Mouse (Mus musculus) liver, postnatal 0 days (tissue): Measurements from ENCODE around the gene Dlg2. TPM values are rescaled to one million over a fixed set of nuclear protein-coding genes. Genes with fewer than 3 reads are reported as not detected.

Experiments
- ATAC-seq: fragments of 200-750 bp; cut with Nextera tagmentation; 2 replicates; pipeline ENCODE4 v1.8.0; 2017; ENCODE audit warnings: mild to moderate bottlenecking, moderate library complexity
- DNase-seq: peaks from one replicate; pipeline ENCODE4 v3.0.0-alpha.2; 2016
- H3K27ac ChIP-seq: fragments of 300-500 bp; sonication (generic); 2 replicates; pipeline ENCODE4 v1.5.1; 2014; ENCODE audit warnings: antibody characterized with exemption, moderate library complexity, mild to moderate bottlenecking, low read depth
- H3K27me3 ChIP-seq: fragments of 300-500 bp; sonication (generic); 2 replicates; pipeline ENCODE4 v1.6.1; 2014; ENCODE audit warnings: low read length, control low read depth, mixed read lengths; ENCODE audit not compliant: insufficient read depth
- H3K36me3 ChIP-seq: fragments of 300-500 bp; sonication (generic); replicated peaks from 2 replicates; pipeline ENCODE4 v1.6.1; 2014; ENCODE audit warnings: mild to moderate bottlenecking, control low read depth, low read length, moderate library complexity, mixed read lengths; ENCODE audit not compliant: insufficient read depth
- H3K4me1 ChIP-seq: fragments of 300-500 bp; sonication (generic); 2 replicates; pipeline ENCODE4 v1.6.1; 2014; ENCODE audit warnings: antibody characterized with exemption, mild to moderate bottlenecking, control low read depth; ENCODE audit not compliant: insufficient read depth
- H3K4me2 ChIP-seq: fragments of 300-500 bp; sonication (generic); 2 replicates; pipeline ENCODE4 v1.6.1; 2014; ENCODE audit warnings: low read depth, mild to moderate bottlenecking, low read length, moderate library complexity, mixed read lengths
- H3K4me3 ChIP-seq: fragments of 300-500 bp; sonication (generic); 2 replicates; pipeline ENCODE4 v1.5.1; 2014; ENCODE audit warnings: low read depth, low read length
- H3K9ac ChIP-seq: fragments of 300-500 bp; sonication (generic); replicated peaks from 2 replicates; pipeline ENCODE4 v1.6.1; 2014; ENCODE audit warnings: mild to moderate bottlenecking, moderate library complexity
- H3K9me3 ChIP-seq: fragments of 300-500 bp; sonication (generic); 2 replicates; pipeline ENCODE4 v1.6.1; 2016; ENCODE audit warnings: mild to moderate bottlenecking, control low read depth, low read length, mixed read lengths
- CTCF ChIP-seq: sonication (generic); IDR thresholded peaks from 2 replicates; pipeline ENCODE4 v1.5.1; 2016; ENCODE audit warnings: antibody characterized with exemption, low read depth
- EP300 ChIP-seq: IDR thresholded peaks from 2 replicates; pipeline ENCODE4 v1.6.1; 2016; ENCODE audit warnings: antibody characterized with exemption, low read depth, mild to moderate bottlenecking
- WGBS: fragments of 180-500 bp; shearing (Covaris S2); extraction: QIAGEN DNeasy Blood & Tissue Kit; methylation state at CpG from one replicate; pipeline ENCODE4 v1.1.7; 2014; ENCODE audit not compliant: insufficient replicate concordance; 5-methylcytosine and 5-hydroxymethylcytosine counted together
- polyA plus RNA-seq: library from polyadenylated mRNA; unstranded; fragments of >200 nt; fragmentation: Nextera tagmentation; extraction: Ambion mirVana; gene quantifications from 2 replicates; pipeline ENCODE4 v1.2.1, GENCODE M21; 2015

Gene Dlg2
- polyA plus RNA-seq, 1 experiment from 2014 or later, result 0.41 TPM

GRCm38 (mm10) chr7:91389272-91389671 is 912.8 kb downstream of the Dlg2 start:
- no peak overlapping the region for H3K9ac ChIP-seq
- no peaks in the 10 kb centered on the region for H3K36me3 ChIP-seq
- no peak for ATAC-seq
- no peak overlapping the region for H3K4me2 ChIP-seq
- no peaks in the 10 kb centered on the region for H3K4me1 ChIP-seq
- H3K9me3 ChIP-seq, result no peaks in the 10 kb centered on the region
- no peak for DNase-seq
- 73% methylated on average over 5 of the region's 5 CpGs for WGBS
- no peak overlapping the region for H3K27ac ChIP-seq
- no peak overlapping the region for H3K4me3 ChIP-seq
- H3K27me3 ChIP-seq, result no peaks in the 10 kb centered on the region
- TF ChIP-seq CTCF (no peak), EP300 (no peak)

DNA sequence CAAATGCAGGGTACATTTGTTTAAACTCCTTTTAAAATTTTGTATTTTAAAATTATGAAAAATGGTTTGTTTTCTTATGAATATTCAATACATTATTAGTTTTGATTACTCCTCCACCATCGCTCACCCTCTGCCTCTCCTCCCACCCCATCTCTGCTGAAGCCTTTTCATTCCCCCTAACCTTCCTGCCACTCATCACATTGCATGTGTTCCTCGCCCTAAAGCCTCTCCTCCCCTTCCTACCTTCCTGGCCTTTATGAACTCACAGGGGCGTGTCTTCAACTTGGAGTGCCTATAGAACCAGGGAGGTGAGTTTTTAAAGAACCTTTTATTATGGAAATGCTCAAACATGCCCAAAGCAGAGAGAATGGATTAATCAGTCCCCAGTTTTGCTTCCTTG is 921.4 kb downstream of the Dlg2 start:
- DNase-seq, result no peak
- no peak overlapping the region for H3K9ac ChIP-seq
- no peaks in the 10 kb centered on the region for H3K4me1 ChIP-seq
- no peak for ATAC-seq
- no peak overlapping the region for H3K4me2 ChIP-seq
- WGBS, result 40% methylated on average over 3 of the region's 3 CpGs
- H3K27ac ChIP-seq, result no peak overlapping the region
- H3K9me3 ChIP-seq, result no peaks in the 10 kb centered on the region
- H3K36me3 ChIP-seq, result no peaks in the 10 kb centered on the region
- no peak overlapping the region for H3K4me3 ChIP-seq
- no peak for TF ChIP-seq CTCF
- TF ChIP-seq EP300, result no peak
- no peaks in the 10 kb centered on the region for H3K27me3 ChIP-seq

GRCm38 (mm10) chr7:91412109-91412508 is 935.6 kb downstream of the Dlg2 start:
- Histone ChIP-seq H3K36me3 (no peaks in the 10 kb centered on the region), H3K9me3 (no peaks in the 10 kb centered on the region), H3K4me2 (no peak overlapping the region), H3K4me3 (no peak overlapping the region), H3K27me3 (no peaks in the 10 kb centered on the region), H3K27ac (no peak overlapping the region), H3K9ac (no peak overlapping the region), H3K4me1 (no peaks in the 10 kb centered on the region)
- TF ChIP-seq EP300, result no peak
- TF ChIP-seq CTCF, result no peak
- ATAC-seq (no peak), DNase-seq (no peak)
- WGBS, result 70% methylated on average over 5 of the region's 5 CpGs

GRCm38 (mm10) chr7:91414150-91414549 is 937.7 kb downstream of the Dlg2 start:
- H3K4me2 ChIP-seq, result no peak overlapping the region
- no peak overlapping the region for H3K9ac ChIP-seq
- no peaks in the 10 kb centered on the region for H3K27me3 ChIP-seq
- DNase-seq (no peak), ATAC-seq (no peak)
- H3K4me3 ChIP-seq, result no peak overlapping the region
- TF ChIP-seq CTCF (no peak), EP300 (no peak)
- WGBS, result 65% methylated on average over 2 of the region's 2 CpGs
- H3K27ac ChIP-seq, result no peak overlapping the region
- no peaks in the 10 kb centered on the region for H3K36me3 ChIP-seq
- H3K4me1 ChIP-seq, result no peaks in the 10 kb centered on the region
- no peaks in the 10 kb centered on the region for H3K9me3 ChIP-seq

DNA sequence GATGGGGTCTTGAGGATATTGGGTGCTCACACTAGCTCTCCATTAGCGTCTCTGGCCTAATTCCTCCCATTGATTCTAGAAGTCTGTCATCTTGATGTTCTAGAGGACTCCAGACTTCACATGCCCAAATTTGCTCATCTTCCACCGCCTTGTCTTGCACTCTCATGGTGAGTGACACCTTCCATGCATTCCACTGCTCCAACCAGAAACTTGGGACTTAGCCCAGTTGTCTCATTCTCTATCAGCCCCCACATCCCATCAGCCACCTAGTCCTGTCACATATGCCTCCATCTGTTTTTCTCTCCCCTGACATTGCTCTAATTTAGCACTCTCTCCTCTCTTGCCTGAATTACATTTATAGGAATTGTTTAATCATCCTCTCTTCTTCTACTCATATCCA is 938.3 kb downstream of the Dlg2 start:
- no peak for ATAC-seq
- TF ChIP-seq CTCF (no peak), EP300 (no peak)
- Histone ChIP-seq H3K27me3 (no peaks in the 10 kb centered on the region), H3K4me3 (no peak overlapping the region), H3K4me2 (no peak overlapping the region), H3K9ac (no peak overlapping the region), H3K27ac (no peak overlapping the region), H3K4me1 (no peaks in the 10 kb centered on the region), H3K36me3 (no peaks in the 10 kb centered on the region), H3K9me3 (no peaks in the 10 kb centered on the region)
- no peak for DNase-seq
- 59% methylated on average over 2 of the region's 2 CpGs for WGBS

GRCm38 (mm10) chr7:91420215-91420614 is 943.7 kb downstream of the Dlg2 start:
- Histone ChIP-seq H3K36me3 (no peaks in the 10 kb centered on the region), H3K27me3 (no peaks in the 10 kb centered on the region), H3K4me3 (no peak overlapping the region), H3K9ac (no peak overlapping the region), H3K4me2 (no peak overlapping the region), H3K4me1 (no peaks in the 10 kb centered on the region), H3K9me3 (no peaks in the 10 kb centered on the region), H3K27ac (no peak overlapping the region)
- DNase-seq (no peak), ATAC-seq (no peak)
- TF ChIP-seq EP300 (no peak), CTCF (no peak)
- 69% methylated on average over 4 of the region's 4 CpGs for WGBS

GRCm38 (mm10) chr7:91423784-91424183 is 947.3 kb downstream of the Dlg2 start:
- no peak overlapping the region for H3K4me2 ChIP-seq
- 70% methylated on average over 4 of the region's 4 CpGs for WGBS
- no peak overlapping the region for H3K4me3 ChIP-seq
- H3K9me3 ChIP-seq, result no peaks in the 10 kb centered on the region
- no peaks in the 10 kb centered on the region for H3K36me3 ChIP-seq
- H3K4me1 ChIP-seq, result no peaks in the 10 kb centered on the region
- DNase-seq, result no peak
- TF ChIP-seq CTCF (no peak), EP300 (no peak)
- no peak overlapping the region for H3K9ac ChIP-seq
- H3K27ac ChIP-seq, result no peak overlapping the region
- H3K27me3 ChIP-seq, result no peaks in the 10 kb centered on the region
- ATAC-seq, result no peak
